Mouse (Mus musculus): Measurements from ENCODE around the gene H2-Ab1.

GRCm38 (mm10) chr17:34208421-34208820, 49.1 kb upstream of the H2-Ab1 start:
- TF ChIP-seq CTCF (IDR thresholded peaks at IDR 0.05) (no peak), EP300 (IDR thresholded peaks at IDR 0.05; ENCODE audit: insufficient read depth, low read depth, low read length) (no peak)

All from heart, adult 2 months (tissue).